Mouse (Mus musculus): ENCODE measurements around the gene Fndc3b. TPM values are rescaled to one million over a fixed set of nuclear protein-coding genes. Genes with fewer than 3 reads are reported as not detected.

Fndc3b gene
- polyA plus RNA-seq, 1 experiment from 2014 or later, result 12.0 TPM

DNA sequence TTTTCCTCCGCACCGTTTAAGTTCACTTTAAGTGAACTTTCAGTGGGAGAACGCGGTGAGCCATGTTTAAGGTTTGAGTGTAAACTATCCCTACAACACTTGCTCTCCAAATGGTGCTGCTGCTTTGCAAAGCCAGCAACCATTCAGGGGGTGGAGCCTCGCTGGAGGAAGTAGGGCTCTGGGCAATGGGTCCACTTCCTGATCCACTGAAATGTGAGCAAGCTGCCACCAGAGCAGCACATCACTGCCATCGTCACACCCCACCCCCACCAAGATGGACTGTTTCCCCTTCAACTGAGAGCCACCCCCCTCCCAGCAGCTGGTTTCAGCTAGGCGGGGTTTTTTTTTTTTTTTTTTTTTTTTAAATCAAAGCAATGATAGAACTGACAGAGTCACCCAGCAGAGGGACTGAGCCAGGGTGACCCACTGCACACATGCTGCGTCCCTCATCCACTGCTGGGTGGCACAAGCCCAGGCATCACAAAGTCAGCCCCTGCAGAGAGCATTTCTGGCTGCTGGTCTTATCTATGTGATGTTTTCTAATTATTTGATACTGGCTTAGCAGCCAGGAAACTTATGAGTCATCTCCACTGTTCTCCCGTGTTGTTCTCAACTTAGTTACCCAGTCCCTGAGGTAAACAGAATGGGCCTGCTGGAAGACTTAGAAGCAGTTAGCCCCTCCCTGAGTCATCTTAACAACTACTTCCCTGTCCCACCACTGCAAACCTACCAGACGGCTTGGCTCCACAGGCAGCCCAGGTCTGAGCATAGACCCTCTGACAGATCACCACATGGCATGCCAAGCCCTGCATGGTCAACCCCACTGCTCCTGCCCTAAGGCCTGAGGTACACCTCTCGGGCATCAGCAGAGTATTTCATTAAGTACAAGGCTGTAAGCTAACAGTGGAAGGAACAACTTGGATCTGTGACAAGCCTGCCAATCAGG, 112.4 kb downstream of the Fndc3b start:
- Histone ChIP-seq H3K9ac (ENCODE audit: low read length) (no peak overlapping the region), H3K9me3 (ENCODE audit: control insufficient read depth, low read length) (no peaks in the 10 kb centered on the region), H3K27me3 (ENCODE audit: control insufficient read depth, insufficient read depth, low read length) (no peaks in the 10 kb centered on the region), H3K27ac (replicated peaks; ENCODE audit: low read depth, low read length) (no peak overlapping the region), H3K4me3 (ENCODE audit: low read depth, low read length) (no peak overlapping the region), H3K4me1 (ENCODE audit: control insufficient read depth, insufficient read depth, low read length) (no peaks in the 10 kb centered on the region), H3K36me3 (ENCODE audit: control insufficient read depth, insufficient read depth, low read length) (no peaks in the 10 kb centered on the region), H3K4me2 (ENCODE audit: low read depth, severe bottlenecking) (no peak overlapping the region)
- WGBS, result 92% methylated on average over 11 of the region's 11 CpGs
- ATAC-seq (ENCODE audit: insufficient number of reproducible peaks, low FRiP score, low TSS enrichment, low read depth) (no peak), DNase-seq (ENCODE audit: low spot score) (no peak)

DNA sequence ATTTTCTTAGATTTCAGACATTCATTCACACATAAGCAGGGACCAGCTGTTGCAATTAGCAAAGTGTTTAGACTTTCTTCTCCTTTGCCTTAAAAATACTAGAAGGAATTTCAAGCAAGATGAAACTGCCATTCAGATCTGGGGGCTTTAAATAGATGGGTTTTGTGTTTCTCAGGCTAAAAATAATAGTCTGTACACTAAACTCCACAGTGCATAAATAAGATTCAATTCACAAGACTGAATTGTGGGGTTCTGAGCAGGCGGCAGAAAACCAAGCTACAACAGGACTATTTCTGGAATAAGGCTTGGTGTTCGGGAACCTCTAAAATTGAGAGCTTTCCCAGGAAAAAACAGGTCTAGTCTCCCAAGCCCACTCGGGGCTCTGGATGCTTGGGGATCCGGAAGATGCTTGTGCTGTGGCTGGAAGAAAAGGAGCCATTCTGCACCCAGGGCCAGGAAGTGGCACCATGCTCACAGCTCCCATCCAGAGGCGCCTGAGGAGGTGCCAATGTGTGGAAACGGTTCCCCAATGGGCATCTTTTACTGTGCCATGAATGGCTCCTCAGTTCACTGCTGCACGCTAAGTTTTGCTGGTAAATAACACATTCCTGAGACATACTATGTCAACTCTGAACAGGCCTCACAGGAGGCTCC, 117.5 kb downstream of the Fndc3b start:
- no peak overlapping the region for H3K27ac ChIP-seq (replicated peaks; ENCODE audit: low read depth, low read length)

DNA sequence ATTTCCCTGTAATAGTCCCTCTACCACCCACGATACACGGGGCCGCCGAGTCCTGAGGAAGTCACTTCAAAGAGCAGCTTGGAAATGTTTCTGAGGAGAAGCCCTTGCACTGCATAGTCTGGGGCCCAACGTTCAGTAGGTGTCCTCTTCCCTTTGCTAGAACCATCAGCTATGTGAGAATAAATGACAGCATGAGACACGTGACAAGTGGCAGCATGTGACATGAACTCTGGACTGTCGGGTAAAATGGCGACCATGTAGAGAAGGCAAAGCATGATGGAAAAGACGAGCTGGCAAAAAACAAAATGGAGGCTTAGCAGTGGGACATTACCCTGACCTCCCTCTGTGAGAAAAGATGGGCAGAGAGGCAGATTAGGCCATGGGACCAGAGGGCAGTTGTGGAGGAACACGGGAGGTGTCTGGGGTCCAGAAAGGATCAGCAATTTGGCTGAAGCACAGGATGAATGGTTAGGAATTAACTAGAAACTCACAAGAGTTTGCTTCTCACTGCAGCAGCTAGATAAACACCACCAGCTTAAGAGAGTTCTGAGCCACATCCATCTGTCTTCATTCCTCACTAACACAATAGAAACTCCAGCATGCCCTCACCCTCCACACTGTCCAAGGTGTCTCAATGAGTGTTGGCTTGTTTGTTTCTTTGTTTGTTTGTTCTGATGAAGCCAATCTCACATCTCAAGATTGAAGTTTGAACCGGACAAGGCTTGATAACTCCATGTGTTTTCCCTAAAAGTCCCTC, 118.2 kb downstream of the Fndc3b start:
- Histone ChIP-seq H3K27ac (replicated peaks; ENCODE audit: low read depth, low read length) (no peak overlapping the region), H3K27me3 (ENCODE audit: control insufficient read depth, insufficient read depth, low read length) (no peaks in the 10 kb centered on the region), H3K4me1 (ENCODE audit: control insufficient read depth, insufficient read depth, low read length) (no peaks in the 10 kb centered on the region), H3K4me3 (ENCODE audit: low read depth, low read length) (no peak overlapping the region), H3K36me3 (ENCODE audit: control insufficient read depth, insufficient read depth, low read length) (no peaks in the 10 kb centered on the region), H3K9ac (ENCODE audit: low read length) (no peak overlapping the region), H3K4me2 (ENCODE audit: low read depth, severe bottlenecking) (no peak overlapping the region), H3K9me3 (ENCODE audit: control insufficient read depth, low read length) (no peaks in the 10 kb centered on the region)
- DNase-seq (ENCODE audit: low spot score), result no peak
- 89% methylated on average over 11 of the region's 11 CpGs for WGBS
- ATAC-seq (ENCODE audit: insufficient number of reproducible peaks, low FRiP score, low TSS enrichment, low read depth), result no peak

More for the DNA sequence above, 117.5 kb downstream of the Fndc3b start:
- Histone ChIP-seq H3K9me3 (ENCODE audit: control insufficient read depth, low read length) (no peaks in the 10 kb centered on the region), H3K36me3 (ENCODE audit: control insufficient read depth, insufficient read depth, low read length) (no peaks in the 10 kb centered on the region), H3K4me3 (ENCODE audit: low read depth, low read length) (no peak overlapping the region), H3K9ac (ENCODE audit: low read length) (no peak overlapping the region), H3K4me2 (ENCODE audit: low read depth, severe bottlenecking) (no peak overlapping the region), H3K4me1 (ENCODE audit: control insufficient read depth, insufficient read depth, low read length) (no peaks in the 10 kb centered on the region), H3K27me3 (ENCODE audit: control insufficient read depth, insufficient read depth, low read length) (no peaks in the 10 kb centered on the region)
- no peak for DNase-seq (ENCODE audit: low spot score)
- 86% methylated on average over 7 of the region's 7 CpGs for WGBS
- no peak for ATAC-seq (ENCODE audit: insufficient number of reproducible peaks, low FRiP score, low TSS enrichment, low read depth)

- Histone ChIP-seq H3K36me3 (ENCODE audit: control insufficient read depth, insufficient read depth, low read length) (no peaks in the 10 kb centered on the region), H3K4me2 (ENCODE audit: low read depth, severe bottlenecking) (no peak overlapping the region), H3K4me1 (ENCODE audit: control insufficient read depth, insufficient read depth, low read length) (no peaks in the 10 kb centered on the region), H3K4me3 (ENCODE audit: low read depth, low read length) (no peak overlapping the region), H3K9me3 (ENCODE audit: control insufficient read depth, low read length) (no peaks in the 10 kb centered on the region), H3K9ac (ENCODE audit: low read length) (no peak overlapping the region), H3K27me3 (ENCODE audit: control insufficient read depth, insufficient read depth, low read length) (no peaks in the 10 kb centered on the region), H3K27ac (replicated peaks; ENCODE audit: low read depth, low read length) (no peak overlapping the region)
- no peak for ATAC-seq (ENCODE audit: insufficient number of reproducible peaks, low FRiP score, low TSS enrichment, low read depth)
- WGBS, result 85% methylated on average over 11 of the region's 11 CpGs
- no peak for DNase-seq (ENCODE audit: low spot score)
Observed at GRCm38 (mm10) chr3:27590823-27591222, 120.3 kb downstream of the Fndc3b start.

- Histone ChIP-seq H3K27me3 (ENCODE audit: control insufficient read depth, insufficient read depth, low read length) (no peaks in the 10 kb centered on the region), H3K4me2 (ENCODE audit: low read depth, severe bottlenecking) (no peak overlapping the region), H3K4me3 (ENCODE audit: low read depth, low read length) (no peak overlapping the region), H3K9ac (ENCODE audit: low read length) (no peak overlapping the region), H3K36me3 (ENCODE audit: control insufficient read depth, insufficient read depth, low read length) (no peaks in the 10 kb centered on the region), H3K27ac (replicated peaks; ENCODE audit: low read depth, low read length) (no peak overlapping the region), H3K9me3 (ENCODE audit: control insufficient read depth, low read length) (no peaks in the 10 kb centered on the region), H3K4me1 (ENCODE audit: control insufficient read depth, insufficient read depth, low read length) (no peaks in the 10 kb centered on the region)
- ATAC-seq (ENCODE audit: insufficient number of reproducible peaks, low FRiP score, low TSS enrichment, low read depth), result no peak
- no peak for DNase-seq (ENCODE audit: low spot score)
- 97% methylated on average over 3 of the region's 3 CpGs for WGBS
Observed at GRCm38 (mm10) chr3:27589305-27589704, 121.8 kb downstream of the Fndc3b start.

DNA sequence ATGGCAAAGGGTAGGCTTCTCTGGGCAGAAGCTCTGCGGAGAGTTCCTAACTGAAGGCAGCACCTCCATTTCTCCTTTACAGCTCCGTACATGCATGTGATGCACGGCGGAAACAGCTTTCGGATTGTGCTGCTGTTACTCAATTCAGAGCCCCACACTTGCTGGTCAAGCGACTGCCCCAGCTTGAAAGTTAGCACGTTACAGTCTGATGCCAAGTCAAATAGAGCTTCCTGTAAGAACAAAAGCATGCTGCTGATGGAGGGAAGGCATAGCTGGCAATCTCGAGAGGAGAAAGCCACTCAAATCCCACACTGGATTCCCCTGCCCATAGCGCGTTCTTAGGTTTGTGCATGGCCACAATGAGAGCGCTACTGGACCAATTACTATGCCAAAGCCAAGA, 122.5 kb downstream of the Fndc3b start:
- no peaks in the 10 kb centered on the region for H3K27me3 ChIP-seq (ENCODE audit: control insufficient read depth, insufficient read depth, low read length)
- H3K4me3 ChIP-seq (ENCODE audit: low read depth, low read length), result no peak overlapping the region
- H3K9me3 ChIP-seq (ENCODE audit: control insufficient read depth, low read length), result no peaks in the 10 kb centered on the region
- H3K36me3 ChIP-seq (ENCODE audit: control insufficient read depth, insufficient read depth, low read length), result no peaks in the 10 kb centered on the region
- ATAC-seq (ENCODE audit: insufficient number of reproducible peaks, low FRiP score, low TSS enrichment, low read depth), result no peak
- 92% methylated on average over 11 of the region's 11 CpGs for WGBS
- no peak overlapping the region for H3K4me2 ChIP-seq (ENCODE audit: low read depth, severe bottlenecking)
- H3K27ac ChIP-seq (replicated peaks; ENCODE audit: low read depth, low read length), result no peak overlapping the region
- H3K9ac ChIP-seq (ENCODE audit: low read length), result no peak overlapping the region
- DNase-seq (ENCODE audit: low spot score), result no peak
- no peaks in the 10 kb centered on the region for H3K4me1 ChIP-seq (ENCODE audit: control insufficient read depth, insufficient read depth, low read length)

- no peak overlapping the region for H3K4me3 ChIP-seq (ENCODE audit: low read depth, low read length)
- 44% methylated on average over 11 of the region's 11 CpGs for WGBS
- no peaks in the 10 kb centered on the region for H3K27me3 ChIP-seq (ENCODE audit: control insufficient read depth, insufficient read depth, low read length)
- H3K36me3 ChIP-seq (ENCODE audit: control insufficient read depth, insufficient read depth, low read length), result no peaks in the 10 kb centered on the region
- no peak for ATAC-seq (ENCODE audit: insufficient number of reproducible peaks, low FRiP score, low TSS enrichment, low read depth)
- no peak overlapping the region for H3K4me2 ChIP-seq (ENCODE audit: low read depth, severe bottlenecking)
- no peaks in the 10 kb centered on the region for H3K9me3 ChIP-seq (ENCODE audit: control insufficient read depth, low read length)
- DNase-seq (ENCODE audit: low spot score), result no peak
- H3K4me1 ChIP-seq (ENCODE audit: control insufficient read depth, insufficient read depth, low read length), result 0 out of 2 replicates have a peak, but pooled peaks cover 3% of the 10 kb centered on the region
- H3K27ac ChIP-seq (replicated peaks; ENCODE audit: low read depth, low read length), result no peak overlapping the region
- no peak overlapping the region for H3K9ac ChIP-seq (ENCODE audit: low read length)
Observed at GRCm38 (mm10) chr3:27584607-27585605, 126.2 kb downstream of the Fndc3b start.
